Mouse (Mus musculus): ENCODE measurements around the gene Psmd3. TPM values are rescaled to one million over a fixed set of nuclear protein-coding genes. Genes with fewer than 3 reads are reported as not detected.
"Not testable (repeated sequence)": the region's sequence is repeated elsewhere in the genome, so short reads cannot be mapped to it uniquely, and the experiment has no call there.

Gene Psmd3
- 246 and 258 TPM in 2 replicates for polyA plus RNA-seq (2016; fragmentation: Nextera tagmentation; extraction: Ambion mirVana)

DNA sequence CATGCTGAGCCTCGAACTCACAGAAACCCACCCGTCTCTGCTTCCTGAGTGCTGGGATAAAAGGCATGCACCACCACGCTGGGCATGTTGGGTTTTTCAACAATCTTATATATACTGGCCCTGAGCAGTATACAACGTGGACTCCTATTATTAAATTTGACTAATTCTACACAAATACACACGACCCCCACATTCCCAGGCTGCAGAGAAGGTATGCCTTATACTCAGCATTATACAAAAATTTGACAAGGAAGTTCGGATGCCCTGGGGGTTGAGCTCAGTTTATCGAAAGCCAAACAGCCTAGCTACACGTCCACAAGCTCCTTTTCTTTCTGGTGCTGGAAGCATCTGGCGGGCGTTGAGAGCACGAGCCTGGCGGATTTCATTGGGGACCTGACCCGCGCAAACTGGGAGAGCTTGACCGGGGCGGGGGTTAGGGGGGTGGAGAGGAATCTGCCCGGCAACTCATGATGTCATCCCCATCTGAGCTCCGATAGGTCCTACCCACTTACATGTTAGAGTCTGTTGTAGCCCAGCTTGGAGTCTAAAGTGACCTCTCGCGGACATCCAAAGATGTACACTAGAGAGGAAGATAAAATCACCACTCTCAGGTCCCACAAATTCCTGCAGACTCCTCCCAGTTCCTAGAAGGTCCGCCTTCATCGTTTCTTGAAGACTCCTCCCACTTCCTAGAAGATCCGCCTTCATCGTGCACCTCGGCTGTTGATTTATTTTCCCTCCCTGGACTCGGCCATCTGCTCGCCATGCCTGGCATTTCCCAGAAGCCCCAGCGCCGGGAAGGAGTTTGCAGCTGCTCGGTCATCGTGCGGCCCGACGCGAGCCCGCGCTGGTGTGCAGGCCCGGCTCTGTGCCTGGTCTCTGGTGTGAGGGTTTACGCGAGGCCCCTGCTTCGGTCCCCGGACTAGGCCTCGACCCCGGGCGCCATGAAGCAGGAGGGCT is at the start of gene Psmd3:
TSS of gene Psmd3 (plus strand) at position 769 of the 960 bp plus-strand sequence.
- Histone ChIP-seq H3K4me3 (peak within 1 kb of the TSS; percentile 70), H3K36me3 (peaks cover 27% of the 10 kb centered on the region), H3K9me3 (replicated peaks) (no peaks in the 10 kb centered on the region), H3K27ac (replicated peaks) (peak within 1 kb of the TSS; percentile 96), H3K4me1 (peaks cover 19% of the 10 kb centered on the region), H3K27me3 (ENCODE audit: low read depth, poor library complexity, severe bottlenecking) (no peaks in the 10 kb centered on the region)
- 7% methylated on average over 45 of the region's 45 CpGs for WGBS
- peak; percentile 98 for DNase-seq (ENCODE audit: low spot score)

DNA sequence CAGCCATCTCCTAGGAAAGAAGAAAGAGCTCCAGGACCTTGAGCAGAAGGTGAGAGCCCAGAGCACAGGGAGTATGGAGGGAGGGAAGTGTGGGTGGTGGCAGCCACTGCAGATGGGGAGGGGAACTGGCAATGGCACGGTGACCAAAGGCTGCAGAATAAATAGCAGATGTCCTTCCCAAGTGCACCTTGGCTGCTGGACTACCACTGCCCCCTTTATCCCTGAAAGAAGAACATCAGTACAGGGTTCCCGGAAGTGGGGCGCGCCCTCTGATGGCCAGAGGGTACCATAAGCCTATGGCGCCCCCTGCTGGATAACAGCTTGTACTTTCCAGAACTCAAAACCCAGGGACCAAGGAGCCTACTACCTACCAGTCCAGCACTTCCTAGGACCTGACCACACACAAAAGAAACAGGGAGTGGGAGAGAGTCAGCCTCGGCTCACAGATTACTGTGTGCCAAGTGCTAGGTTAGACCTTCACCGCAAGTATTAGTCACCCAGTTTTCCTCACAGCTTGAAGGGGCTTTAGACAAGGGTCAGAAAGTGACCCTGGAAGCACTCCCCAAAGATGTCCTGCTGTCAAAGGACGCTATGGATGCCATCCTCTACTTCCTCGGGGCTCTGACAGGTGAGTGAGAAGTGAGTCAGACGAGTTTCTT is 46.9 kb upstream of the Psmd3 start:
- H3K9me3 ChIP-seq (replicated peaks); H3K4me3 ChIP-seq; H3K27ac ChIP-seq (replicated peaks); H3K27me3 ChIP-seq (ENCODE audit: low read depth, poor library complexity, severe bottlenecking); H3K36me3 ChIP-seq; H3K4me1 ChIP-seq: not testable (repeated sequence)
- peak; percentile 30 for DNase-seq (ENCODE audit: low spot score)
- 37% methylated on average over 10 of the region's 10 CpGs for WGBS

DNA sequence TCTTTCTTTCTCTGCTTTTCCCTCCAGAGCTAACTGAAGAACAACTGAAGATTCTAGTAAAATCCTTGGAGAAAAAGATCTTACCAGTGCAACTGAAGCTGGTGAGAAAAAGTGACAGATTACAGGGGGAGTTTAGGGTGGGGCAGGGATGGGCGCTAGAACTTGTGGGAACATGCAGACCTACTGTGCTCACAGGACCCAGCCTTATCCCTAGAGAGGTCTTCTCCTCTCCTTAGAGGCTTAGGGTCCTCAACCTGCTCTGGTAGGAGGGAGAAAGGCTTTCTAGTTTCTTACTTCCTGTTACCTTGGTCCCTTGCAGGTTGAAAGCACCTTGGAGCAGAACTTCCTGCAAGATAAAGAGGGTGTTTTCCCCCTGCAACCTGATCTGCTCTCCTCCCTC is 44.9 kb upstream of the Psmd3 start:
- no peak overlapping the region for H3K27ac ChIP-seq (replicated peaks)
- DNase-seq (ENCODE audit: low spot score): no peak
- H3K27me3 ChIP-seq (ENCODE audit: low read depth, poor library complexity, severe bottlenecking): no peaks in the 10 kb centered on the region
- H3K4me3 ChIP-seq: no peak overlapping the region
- H3K4me1 ChIP-seq: no peaks in the 10 kb centered on the region
- H3K36me3 ChIP-seq: no peaks in the 10 kb centered on the region
- no peaks in the 10 kb centered on the region for H3K9me3 ChIP-seq (replicated peaks)
- 83% methylated on average over 1 of the region's 1 CpGs for WGBS

DNA sequence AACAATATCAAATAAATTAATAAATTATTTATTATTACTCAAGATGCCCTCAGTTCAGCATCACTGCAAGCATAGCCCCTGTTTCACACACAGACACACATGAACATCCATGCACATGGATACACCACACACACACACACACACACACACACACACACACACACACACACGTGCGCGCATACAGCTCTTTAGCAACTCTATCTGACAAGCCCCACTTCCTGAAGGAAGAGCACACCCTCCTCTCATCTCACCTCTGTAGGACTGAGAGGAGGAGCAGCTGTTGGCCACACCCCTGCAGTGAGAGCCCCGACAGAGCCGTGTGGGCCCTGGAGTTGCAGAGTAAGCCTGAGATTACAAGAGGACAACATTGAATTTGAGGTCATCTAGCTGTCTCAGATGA is 42.3 kb upstream of the Psmd3 start:
- H3K36me3 ChIP-seq: no peaks in the 10 kb centered on the region
- no peaks in the 10 kb centered on the region for H3K27me3 ChIP-seq (ENCODE audit: low read depth, poor library complexity, severe bottlenecking)
- H3K27ac ChIP-seq (replicated peaks): no peak overlapping the region
- H3K9me3 ChIP-seq (replicated peaks): no peaks in the 10 kb centered on the region
- H3K4me1 ChIP-seq: no peaks in the 10 kb centered on the region
- WGBS: 70% methylated on average over 5 of the region's 5 CpGs
- no peak overlapping the region for H3K4me3 ChIP-seq
- DNase-seq (ENCODE audit: low spot score): no peak

DNA sequence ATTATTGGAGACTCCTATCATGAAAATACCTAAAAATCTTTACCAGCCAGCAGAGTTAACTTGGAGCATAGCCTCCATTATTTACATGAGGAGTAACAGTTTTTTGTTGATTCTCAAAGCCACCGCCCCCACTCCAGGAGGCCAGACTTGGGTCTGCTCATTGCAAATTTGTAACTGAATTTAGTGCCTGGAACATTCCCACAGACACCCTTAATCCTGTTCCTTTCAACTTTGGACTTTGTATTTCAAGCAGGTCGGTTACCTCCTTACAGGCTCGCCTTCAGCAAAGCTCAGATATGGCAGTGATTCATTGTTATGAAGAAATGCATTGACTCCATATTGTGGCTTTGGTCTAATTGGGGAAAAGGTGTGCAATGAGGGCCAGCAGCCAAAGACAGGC is 37.6 kb upstream of the Psmd3 start:
- Histone ChIP-seq H3K9me3 (replicated peaks) (no peaks in the 10 kb centered on the region), H3K27ac (replicated peaks) (no peak overlapping the region), H3K36me3 (no peaks in the 10 kb centered on the region), H3K27me3 (ENCODE audit: low read depth, poor library complexity, severe bottlenecking) (no peaks in the 10 kb centered on the region), H3K4me1 (no peaks in the 10 kb centered on the region), H3K4me3 (no peak overlapping the region)
- WGBS: 89% methylated on average over 3 of the region's 3 CpGs
- DNase-seq (ENCODE audit: low spot score): no peak

DNA sequence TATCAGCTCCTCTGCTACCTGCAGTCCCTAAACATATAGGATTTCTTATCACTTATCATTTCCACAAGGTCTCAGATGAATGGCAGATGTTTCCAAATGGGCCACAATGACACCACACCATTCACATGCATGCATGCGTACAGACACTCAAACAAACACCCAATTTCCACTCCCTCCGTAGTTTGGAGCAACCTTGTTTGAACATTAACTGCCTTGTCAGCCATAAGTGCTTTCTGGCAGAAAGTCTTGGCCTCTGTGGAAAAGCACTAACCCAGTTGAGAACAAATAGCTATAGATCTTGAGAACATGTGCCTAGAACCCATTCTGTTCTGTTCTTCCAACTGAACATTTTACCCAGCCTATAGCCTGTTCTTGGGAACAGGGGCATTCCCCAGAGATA is 36.4 kb upstream of the Psmd3 start:
- Histone ChIP-seq H3K4me3 (no peak overlapping the region), H3K27me3 (ENCODE audit: low read depth, poor library complexity, severe bottlenecking) (peaks cover 6% of the 10 kb centered on the region; the same call in 1 of the 2 replicates), H3K4me1 (no peaks in the 10 kb centered on the region), H3K9me3 (replicated peaks) (no peaks in the 10 kb centered on the region), H3K27ac (replicated peaks) (no peak overlapping the region), H3K36me3 (no peaks in the 10 kb centered on the region)
- WGBS: 81% methylated on average over 2 of the region's 2 CpGs
- DNase-seq (ENCODE audit: low spot score): no peak

DNA sequence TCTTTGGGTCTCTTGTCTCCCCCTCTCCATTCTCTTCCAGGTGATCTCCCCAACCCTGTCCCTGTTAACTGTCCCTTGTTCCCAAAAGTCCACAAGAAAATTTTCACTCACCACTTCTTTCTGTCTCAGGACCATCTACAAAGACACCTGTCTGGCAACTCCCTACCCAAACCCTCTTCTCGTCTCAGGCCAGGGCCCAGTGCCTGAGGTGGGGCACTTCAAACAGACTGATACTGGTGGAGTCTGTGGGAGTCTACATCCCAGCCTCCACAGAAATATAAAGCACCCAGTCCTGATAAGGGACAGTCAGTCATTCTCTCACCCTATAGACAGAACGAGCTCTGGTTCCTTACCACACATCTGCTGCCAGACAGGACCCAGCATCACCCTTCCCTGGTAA is 35.9 kb upstream of the Psmd3 start, which contains the start of gene Gsdma2:
TSS of gene Gsdma2 (plus strand) at position 301 of the 400 bp plus-strand sequence.
- DNase-seq (ENCODE audit: low spot score): no peak
- H3K27ac ChIP-seq (replicated peaks): no peak within 1 kb of the TSS
- no peaks in the 10 kb centered on the region for H3K9me3 ChIP-seq (replicated peaks)
- 73% methylated on average over 2 of the region's 2 CpGs for WGBS
- H3K4me1 ChIP-seq: no peaks in the 10 kb centered on the region
- H3K27me3 ChIP-seq (ENCODE audit: low read depth, poor library complexity, severe bottlenecking): peaks cover 6% of the 10 kb centered on the region; the same call in 1 of the 2 replicates
- no peaks in the 10 kb centered on the region for H3K36me3 ChIP-seq
- H3K4me3 ChIP-seq: no peak within 1 kb of the TSS

DNA sequence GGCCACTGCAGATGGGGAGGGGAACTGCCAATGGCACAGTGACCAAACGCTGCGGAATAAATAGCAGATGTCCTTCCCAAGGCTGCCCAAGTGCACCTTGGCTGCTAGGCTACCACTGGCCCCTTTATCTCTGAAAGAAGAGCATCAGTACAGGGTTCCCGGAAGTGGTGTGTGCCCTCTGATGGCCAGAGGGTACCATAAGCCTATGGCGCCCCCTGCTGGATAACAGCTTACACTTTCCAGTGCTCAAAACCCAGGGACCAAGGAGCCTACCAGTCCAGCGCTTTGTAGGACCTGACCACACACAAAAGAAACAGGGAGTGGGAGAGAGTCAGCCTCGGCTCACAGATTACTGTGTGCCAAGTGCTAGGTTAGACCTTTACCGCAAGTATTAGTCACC is 27.3 kb upstream of the Psmd3 start:
- H3K27me3 ChIP-seq (ENCODE audit: low read depth, poor library complexity, severe bottlenecking); H3K27ac ChIP-seq (replicated peaks); H3K4me3 ChIP-seq; H3K36me3 ChIP-seq; H3K9me3 ChIP-seq (replicated peaks); H3K4me1 ChIP-seq: not testable (repeated sequence)
- peak; percentile 64 for DNase-seq (ENCODE audit: low spot score)
- 8% methylated on average over 7 of the region's 7 CpGs for WGBS

DNA sequence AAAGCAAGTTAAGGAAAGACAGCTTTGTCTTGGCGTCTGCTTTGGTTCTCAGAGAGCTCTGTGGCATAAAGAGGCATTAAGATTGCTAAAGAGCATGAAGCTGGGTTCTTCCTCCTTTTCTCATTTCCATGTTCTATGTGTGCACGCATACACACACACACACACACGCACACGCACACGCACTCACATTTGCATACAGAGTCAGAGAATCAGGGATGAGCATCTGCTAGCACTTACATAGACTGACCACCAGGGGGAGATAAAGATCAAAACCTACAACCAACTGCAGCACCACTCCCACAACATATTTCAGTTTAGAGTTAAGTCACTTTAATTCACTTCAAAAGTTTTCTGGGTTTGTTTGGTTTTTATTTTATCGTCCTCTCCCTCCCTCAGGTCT is 21.8 kb upstream of the Psmd3 start:
- Histone ChIP-seq H3K27me3 (ENCODE audit: low read depth, poor library complexity, severe bottlenecking) (peaks cover 4% of the 10 kb centered on the region; the same call in 1 of the 2 replicates), H3K27ac (replicated peaks) (0 out of 2 replicates have a peak overlapping the region, but pooled peaks have one; percentile 30), H3K9me3 (replicated peaks) (no peaks in the 10 kb centered on the region), H3K36me3 (no peaks in the 10 kb centered on the region), H3K4me1 (peaks cover 6% of the 10 kb centered on the region), H3K4me3 (0 out of 2 replicates have a peak overlapping the region, but pooled peaks have one; percentile 29)
- peak; percentile 47 for DNase-seq (ENCODE audit: low spot score)
- WGBS: 14% methylated on average over 6 of the region's 6 CpGs

DNA sequence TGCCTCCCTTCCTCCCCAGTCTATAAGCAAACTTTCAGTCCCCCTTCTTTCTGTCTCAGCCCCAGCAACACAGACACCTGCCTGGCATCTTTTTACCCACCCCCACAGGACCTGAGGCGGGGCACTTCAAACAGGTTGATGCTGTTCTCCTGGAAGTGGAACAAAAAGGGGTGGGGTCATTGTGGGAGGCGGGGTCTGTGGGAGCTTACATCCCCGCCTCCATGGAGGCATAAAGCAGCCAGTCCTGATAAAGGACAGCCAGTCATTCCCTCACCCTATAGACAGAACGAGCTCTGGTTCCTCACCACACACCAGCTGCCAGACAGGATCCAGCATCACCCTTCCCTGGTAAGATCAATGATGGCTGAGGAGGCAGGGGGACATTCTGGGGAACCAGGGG is 18.3 kb upstream of the Psmd3 start, which contains the start of gene Gsdma:
TSS of gene Gsdma (plus strand) at position 261 of the 400 bp plus-strand sequence.
- WGBS: 36% methylated on average over 4 of the region's 4 CpGs
- Histone ChIP-seq H3K27ac (replicated peaks) (no peak within 1 kb of the TSS), H3K4me1 (peaks cover 8% of the 10 kb centered on the region), H3K36me3 (no peaks in the 10 kb centered on the region), H3K4me3 (no peak within 1 kb of the TSS), H3K9me3 (replicated peaks) (no peaks in the 10 kb centered on the region), H3K27me3 (ENCODE audit: low read depth, poor library complexity, severe bottlenecking) (peaks cover 34% of the 10 kb centered on the region)
- DNase-seq (ENCODE audit: low spot score): no peak

DNA sequence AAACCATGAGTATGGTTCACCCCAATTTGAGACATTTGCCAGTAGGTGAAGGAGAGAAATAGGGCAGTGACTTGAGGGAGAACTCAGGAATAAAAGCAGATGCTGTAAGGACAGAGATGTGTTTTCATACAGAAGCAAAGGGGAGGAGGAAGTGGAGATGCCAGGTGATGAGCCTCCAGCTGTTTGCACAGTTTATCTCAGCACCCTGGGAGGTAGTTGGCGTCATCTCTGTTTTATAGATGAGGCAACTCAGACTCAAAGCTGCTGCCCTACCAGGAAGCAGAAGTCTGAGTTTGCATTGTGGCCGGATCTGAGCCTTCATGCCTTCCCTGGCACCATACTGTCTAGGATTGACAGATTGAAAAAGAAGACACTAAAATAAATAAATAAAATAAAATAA is 13.4 kb upstream of the Psmd3 start:
- WGBS: 73% methylated on average over 2 of the region's 2 CpGs
- no peak overlapping the region for H3K4me3 ChIP-seq
- no peak overlapping the region for H3K27ac ChIP-seq (replicated peaks)
- no peaks in the 10 kb centered on the region for H3K9me3 ChIP-seq (replicated peaks)
- DNase-seq (ENCODE audit: low spot score): no peak
- H3K27me3 ChIP-seq (ENCODE audit: low read depth, poor library complexity, severe bottlenecking): peaks cover 49% of the 10 kb centered on the region
- no peaks in the 10 kb centered on the region for H3K36me3 ChIP-seq
- 0 out of 2 replicates have a peak, but pooled peaks cover 2% of the 10 kb centered on the region for H3K4me1 ChIP-seq

DNA sequence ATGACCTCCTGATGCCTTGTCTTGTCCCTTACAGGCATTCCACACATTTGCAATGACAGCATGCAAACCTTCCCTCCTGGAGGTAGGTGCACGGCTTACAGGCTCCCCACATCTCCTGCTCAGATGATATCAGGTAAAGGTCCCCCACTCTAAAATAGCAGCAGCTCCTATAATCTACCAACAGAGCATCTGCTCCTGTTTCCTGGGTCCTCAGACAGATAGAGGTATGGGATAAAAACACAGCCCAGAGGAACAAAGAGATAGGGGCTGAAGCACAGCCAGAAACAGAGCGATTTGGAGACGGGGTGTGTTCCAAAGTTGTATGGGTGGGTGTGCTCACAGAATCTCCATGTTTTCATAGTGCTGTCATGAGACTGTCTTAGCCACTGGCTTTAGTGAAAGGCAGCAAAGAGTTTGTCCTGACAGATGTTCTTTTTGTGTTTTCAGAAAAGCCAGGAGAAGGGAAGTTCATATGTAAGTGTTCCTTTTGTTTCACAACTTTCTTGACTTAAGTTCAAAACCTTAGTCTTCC is 11.0 kb upstream of the Psmd3 start:
- DNase-seq (ENCODE audit: low spot score): no peak
- peaks cover 43% of the 10 kb centered on the region for H3K27me3 ChIP-seq (ENCODE audit: low read depth, poor library complexity, severe bottlenecking)
- H3K4me1 ChIP-seq: 0 out of 2 replicates have a peak, but pooled peaks cover 2% of the 10 kb centered on the region
- WGBS: 82% methylated on average over 3 of the region's 3 CpGs
- no peak overlapping the region for H3K27ac ChIP-seq (replicated peaks)
- no peaks in the 10 kb centered on the region for H3K9me3 ChIP-seq (replicated peaks)
- no peaks in the 10 kb centered on the region for H3K36me3 ChIP-seq
- H3K4me3 ChIP-seq: no peak overlapping the region
